20 mouse cellular contexts compared by ENCODE assay signal in the genomic region with DNA sequence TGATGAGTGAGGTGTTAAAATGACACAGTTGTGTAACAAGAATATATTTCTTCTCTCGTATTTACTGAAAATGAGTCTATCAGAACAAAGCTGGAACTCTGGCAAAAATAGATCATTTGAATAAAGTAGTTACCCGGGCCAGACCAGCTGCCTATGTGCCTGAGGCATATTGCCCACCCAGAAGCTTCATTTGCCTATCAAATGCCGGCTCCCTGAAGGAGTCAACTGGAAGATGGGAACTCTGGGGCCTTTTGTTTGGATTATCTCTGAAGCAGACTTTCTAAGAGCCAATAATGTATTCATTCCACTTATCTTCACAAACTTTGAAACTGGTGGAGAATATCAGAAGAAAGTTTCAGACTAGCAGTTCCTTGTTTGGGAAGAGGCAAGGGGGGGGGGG.
DNase-seq lines count a peak whose midpoint lies in the region; ATAC-seq and TF ChIP-seq lines count a peak whose summit lies in the region.
"Had no signal": no experiment of that assay in that cellular context is flagged by ENCODE, and none has a peak within 500 bp of the region (broad histone marks: within the 10 kb centered on the region; RNA-seq: fewer than 3 reads in every experiment).

No protein-coding gene starts in this region.

- no peak for DNase-seq in hindbrain, embryonic 10.5 days (ENCODE audit: low spot score)
- peak; percentile 15 for DNase-seq in testis, postnatal 14 days (ENCODE audit: low spot score)
- DNase-seq in testis, postnatal 10 days (ENCODE audit: low spot score): no peak
- peak; percentile 59 for DNase-seq in ES-E14 (ENCODE audit: low read depth, low spot score)
- no peak for DNase-seq in gastrocnemius, adult 2 months
- DNase-seq in right cerebral cortex, postnatal 10 days (ENCODE audit: low spot score in 2 of 2): no peak
- DNase-seq: adrenal gland, postnatal 10 days; cerebellum, adult 11-12 months; cerebellum, adult 9-10 months; cerebellum, postnatal 25 days; gastrocnemius, postnatal 14 days; heart, adult 2 months; heart, postnatal 14 days had no signal

- no peak for ATAC-seq in hindbrain, embryonic 13.5 days (ENCODE audit: low FRiP score)
- ATAC-seq: intestine, embryonic 16.5 days had no signal

- no peak overlapping the region for H3K4me2 ChIP-seq in hindbrain, embryonic 13.5 days
- H3K4me2 ChIP-seq: embryonic facial prominence, embryonic 12.5 days; forebrain, embryonic 12.5 days; heart, embryonic 11.5 days; heart, embryonic 15.5 days; hindbrain, embryonic 15.5 days had no signal

- peaks cover 10% of the 10 kb centered on the region; the same call in 1 of the 2 replicates for H3K4me1 ChIP-seq in hindbrain, embryonic 10.5 days (replicated peaks)
- H3K4me1 ChIP-seq in hindbrain, embryonic 13.5 days (replicated peaks): no peaks in the 10 kb centered on the region
- H3K4me1 ChIP-seq in ES-E14 (ENCODE audit: control insufficient read depth in 2 of 2, insufficient read depth in 2 of 2, low read length in 2 of 2, poor library complexity in 1 of 2): peaks cover 3 to 9% of the 10 kb centered on the region in 2 experiments; a peak in 1 of 4 replicates
- H3K4me1 ChIP-seq: embryonic facial prominence, embryonic 12.5 days; heart, embryonic 15.5 days; hindbrain, embryonic 15.5 days had no signal

- no peak overlapping the region for H3K4me3 ChIP-seq in hindbrain, embryonic 10.5 days
- no peak overlapping the region for H3K4me3 ChIP-seq in hindbrain, embryonic 13.5 days
- H3K4me3 ChIP-seq in ES-E14 (ENCODE audit: insufficient read depth in 1 of 2, low read depth in 1 of 2, low read length in 2 of 2, poor library complexity in 1 of 2, severe bottlenecking in 1 of 2): no peak overlapping the region
- H3K4me3 ChIP-seq in gastrocnemius, adult 2 months: no peak overlapping the region
- H3K4me3 ChIP-seq: embryonic facial prominence, embryonic 12.5 days; forebrain, embryonic 12.5 days; heart, adult 2 months; heart, embryonic 15.5 days; hindbrain, embryonic 15.5 days had no signal

- intact Hi-C loops in gastrocnemius, adult 2 months (cut with DNase I): no loop called here

- H3K36me3 ChIP-seq in hindbrain, embryonic 10.5 days: no peaks in the 10 kb centered on the region
- no peaks in the 10 kb centered on the region for H3K36me3 ChIP-seq in hindbrain, embryonic 13.5 days
- no peaks in the 10 kb centered on the region for H3K36me3 ChIP-seq in ES-E14 (ENCODE audit: control insufficient read depth, insufficient read depth, low read length, poor library complexity, severe bottlenecking)
- H3K36me3 ChIP-seq: embryonic facial prominence, embryonic 12.5 days; forebrain, embryonic 12.5 days; heart, embryonic 15.5 days; hindbrain, embryonic 15.5 days had no signal

- in situ Hi-C loops in ES-E14 (cut with MboI; ENCODE audit: low sequenced_read_pairs in 2 of 2, unreplicated experiment in 2 of 2): no loop called here

- 0 out of 2 replicates have a peak overlapping the region, but pooled peaks have one; percentile 20 for H3K27ac ChIP-seq in hindbrain, embryonic 10.5 days
- H3K27ac ChIP-seq in hindbrain, embryonic 13.5 days: no peak overlapping the region
- no peak overlapping the region; the same call in 1 of the 2 replicates for H3K27ac ChIP-seq in ES-E14 (ENCODE audit: insufficient read depth, low read depth, low read length, poor library complexity, severe bottlenecking)
- H3K27ac ChIP-seq in gastrocnemius, adult 2 months: no peak overlapping the region
- H3K27ac ChIP-seq: embryonic facial prominence, embryonic 12.5 days; forebrain, embryonic 12.5 days; heart, adult 2 months; heart, embryonic 15.5 days; hindbrain, embryonic 15.5 days had no signal

- no peak for TF ChIP-seq CTCF in gastrocnemius, adult 2 months (IDR thresholded peaks at IDR 0.05)

- H3K9me3 ChIP-seq in hindbrain, embryonic 10.5 days: no peaks in the 10 kb centered on the region
- H3K9me3 ChIP-seq in hindbrain, embryonic 13.5 days: no peaks in the 10 kb centered on the region
- H3K9me3 ChIP-seq in ES-E14 (ENCODE audit: control insufficient read depth, insufficient read depth, low read depth, low read length): no peaks in the 10 kb centered on the region
- H3K9me3 ChIP-seq: embryonic facial prominence, embryonic 12.5 days; forebrain, embryonic 12.5 days; heart, embryonic 15.5 days; hindbrain, embryonic 15.5 days had no signal

- 43% methylated on average over 3 of the region's 3 CpGs for WGBS in hindbrain, embryonic 10.5 days
- 26% methylated on average over 3 of the region's 3 CpGs for WGBS in hindbrain, embryonic 13.5 days

- H3K9ac ChIP-seq in hindbrain, embryonic 13.5 days: no peak overlapping the region
- H3K9ac ChIP-seq in ES-E14 (ENCODE audit: insufficient read depth, low read depth, low read length, poor library complexity, severe bottlenecking): no peak overlapping the region
- H3K9ac ChIP-seq: embryonic facial prominence, embryonic 12.5 days; forebrain, embryonic 12.5 days; heart, embryonic 15.5 days; hindbrain, embryonic 15.5 days had no signal

- no peaks in the 10 kb centered on the region for H3K27me3 ChIP-seq in hindbrain, embryonic 10.5 days (ENCODE audit: insufficient read depth, poor library complexity, severe bottlenecking)
- no peaks in the 10 kb centered on the region for H3K27me3 ChIP-seq in hindbrain, embryonic 13.5 days
- H3K27me3 ChIP-seq: embryonic facial prominence, embryonic 12.5 days; forebrain, embryonic 12.5 days; heart, embryonic 15.5 days; hindbrain, embryonic 15.5 days had no signal

TF ChIP-seq in ES-E14, 5 proteins besides CTCF, POLR2A, EP300 and RAD21:
- TF ChIP-seq MAFK (IDR thresholded peaks at IDR 0.05; ENCODE audit: insufficient read depth, low read depth, low read length): no peak
- no peak for TF ChIP-seq ZC3H11A (IDR thresholded peaks at IDR 0.05; ENCODE audit: borderline replicate concordance, low read depth, low read length)
- TF ChIP-seq HCFC1 (IDR thresholded peaks at IDR 0.05; ENCODE audit: borderline replicate concordance, insufficient read depth, low read length): no peak
- TF ChIP-seq CHD2 (IDR thresholded peaks at IDR 0.05; ENCODE audit: low read depth, low read length): no peak
- no peak for TF ChIP-seq ZNF384 (IDR thresholded peaks at IDR 0.05; ENCODE audit: low read depth, low read length)

Comparison
In these comparisons a context has a peak if more than half of its experiments do, and no peak if none do; other contexts are left out.
1. DNase-seq: peak in testis, postnatal 14 days (single experiment) and ES-E14 (single experiment); none in hindbrain, embryonic 10.5 days (single experiment), testis, postnatal 10 days (single experiment), gastrocnemius, adult 2 months (single experiment) and right cerebral cortex, postnatal 10 days (0 of 2).